Mouse (Mus musculus) embryonic facial prominence, embryonic 12.5 days (tissue): ENCODE measurements at regions not wholly inside any gene's neighbourhood (a gene's known extent, or its start where the extent isn't known, plus 50 kb on each side); places are given as distances from the start of the nearest gene placed in this dataset.
A peak's percentile ranks its signal among the peaks of the same experiment; 100 is the strongest.

Source experiments
- ATAC-seq: fragments of 200-750 bp; cut with Nextera tagmentation; 2 replicates; pipeline ENCODE4 v1.8.0; 2017; ENCODE audit not compliant: insufficient number of reproducible peaks, insufficient read depth, low FRiP score, low TSS enrichment
- H3K27ac ChIP-seq: fragments of 300-500 bp; sonication (generic); 2 replicates; pipeline ENCODE4 v1.5.1; 2016; ENCODE audit warnings: mild to moderate bottlenecking
- H3K27me3 ChIP-seq: fragments of 300-500 bp; sonication (generic); 2 replicates; pipeline ENCODE4 v1.6.1; 2016; ENCODE audit warnings: mild to moderate bottlenecking, moderate library complexity
- H3K36me3 ChIP-seq: fragments of 300-500 bp; sonication (generic); 2 replicates; pipeline ENCODE4 v1.6.1; 2016; ENCODE audit warnings: mild to moderate bottlenecking
- H3K4me1 ChIP-seq: fragments of 300-500 bp; sonication (generic); 2 replicates; pipeline ENCODE4 v1.6.1; 2016
- H3K4me2 ChIP-seq: fragments of 300-500 bp; sonication (generic); replicated peaks from 2 replicates; pipeline ENCODE4 v1.6.1; 2016; ENCODE audit warnings: mild to moderate bottlenecking, moderate library complexity
- H3K4me3 ChIP-seq: fragments of 300-500 bp; sonication (generic); 2 replicates; pipeline ENCODE4 v1.5.1; 2016; ENCODE audit warnings: mild to moderate bottlenecking
- H3K9ac ChIP-seq: fragments of 300-500 bp; sonication (generic); 2 replicates; pipeline ENCODE4 v1.6.1; 2016; ENCODE audit warnings: mild to moderate bottlenecking, moderate library complexity
- H3K9me3 ChIP-seq: fragments of 300-500 bp; sonication (generic); 2 replicates; pipeline ENCODE4 v1.6.1; 2016; ENCODE audit warnings: mild to moderate bottlenecking, moderate library complexity
- WGBS: fragments of 180-500 bp; shearing (Covaris S2); methylation state at CpG from one replicate; pipeline ENCODE4 v1.1.7; 2016; 5-methylcytosine and 5-hydroxymethylcytosine counted together

DNA sequence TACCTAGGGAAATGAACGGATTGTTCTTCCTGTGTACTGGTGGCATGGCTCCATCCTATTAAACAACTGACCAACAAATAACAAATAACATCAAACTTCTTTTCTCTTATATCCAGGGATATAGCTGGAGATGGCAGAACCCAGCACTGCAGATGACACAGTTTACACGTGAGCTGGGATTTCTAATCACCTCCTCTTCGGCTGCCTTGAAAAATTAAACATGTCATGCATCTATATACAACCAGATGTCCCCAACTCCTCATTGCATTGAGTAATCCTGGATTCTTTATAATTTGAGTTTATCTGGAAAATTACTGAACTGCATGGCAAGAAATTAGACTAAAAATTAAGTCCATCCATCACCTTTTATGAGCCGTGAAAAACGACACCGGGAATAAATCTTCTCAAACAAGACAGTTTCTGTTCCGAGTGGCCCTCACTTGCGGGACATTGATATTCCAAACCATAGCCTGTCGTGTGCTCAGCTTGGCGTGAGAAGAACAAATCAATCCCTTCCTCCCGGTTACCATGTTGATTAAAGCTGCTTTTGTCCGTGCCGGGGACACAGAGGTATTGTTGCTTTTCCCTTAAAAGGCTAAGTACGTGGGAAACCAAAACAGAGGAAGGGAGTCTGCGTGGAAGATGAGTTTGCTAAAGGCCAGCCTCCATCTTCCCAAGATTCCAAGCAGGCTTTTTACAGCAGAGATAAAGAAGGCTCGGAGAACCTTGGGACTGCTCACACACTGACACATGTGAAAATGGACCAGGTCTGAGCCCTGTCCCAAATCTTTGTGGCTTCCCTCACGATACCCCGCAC, 92.8 kb upstream of the Spon1 start:
- Histone ChIP-seq H3K9me3 (no peaks in the 10 kb centered on the region), H3K27me3 (no peaks in the 10 kb centered on the region), H3K36me3 (no peaks in the 10 kb centered on the region), H3K9ac (no peak overlapping the region), H3K27ac (no peak overlapping the region), H3K4me3 (no peak overlapping the region), H3K4me1 (no peaks in the 10 kb centered on the region), H3K4me2 (no peak overlapping the region)
- 57% methylated on average over 18 of the region's 18 CpGs for WGBS
- no peak for ATAC-seq

DNA sequence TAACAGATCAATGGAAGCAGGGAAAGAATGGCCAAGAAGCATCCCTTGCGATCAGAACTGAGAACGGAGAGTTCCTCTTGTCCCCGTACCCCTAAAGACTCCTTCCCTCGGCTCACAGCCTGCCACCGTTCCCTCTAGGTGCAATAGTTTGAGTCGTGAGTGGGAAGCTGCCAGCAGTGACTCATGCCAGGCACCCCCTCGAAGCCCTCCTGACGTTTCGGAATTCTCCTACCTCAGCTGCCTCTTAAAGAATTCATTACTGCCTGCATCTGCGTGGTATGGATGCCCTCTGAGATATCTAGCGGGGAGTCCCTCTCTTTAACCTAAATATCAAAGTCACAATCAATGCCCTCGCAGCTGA, 92.2 kb upstream of the Spon1 start:
- H3K36me3 ChIP-seq, result no peaks in the 10 kb centered on the region
- H3K4me3 ChIP-seq, result no peak overlapping the region
- H3K27me3 ChIP-seq, result no peaks in the 10 kb centered on the region
- H3K4me1 ChIP-seq, result no peaks in the 10 kb centered on the region
- no peak overlapping the region for H3K9ac ChIP-seq
- H3K4me2 ChIP-seq, result no peak overlapping the region
- H3K9me3 ChIP-seq, result no peaks in the 10 kb centered on the region
- no peak overlapping the region for H3K27ac ChIP-seq
- 78% methylated on average over 12 of the region's 12 CpGs for WGBS
- no peak for ATAC-seq

DNA sequence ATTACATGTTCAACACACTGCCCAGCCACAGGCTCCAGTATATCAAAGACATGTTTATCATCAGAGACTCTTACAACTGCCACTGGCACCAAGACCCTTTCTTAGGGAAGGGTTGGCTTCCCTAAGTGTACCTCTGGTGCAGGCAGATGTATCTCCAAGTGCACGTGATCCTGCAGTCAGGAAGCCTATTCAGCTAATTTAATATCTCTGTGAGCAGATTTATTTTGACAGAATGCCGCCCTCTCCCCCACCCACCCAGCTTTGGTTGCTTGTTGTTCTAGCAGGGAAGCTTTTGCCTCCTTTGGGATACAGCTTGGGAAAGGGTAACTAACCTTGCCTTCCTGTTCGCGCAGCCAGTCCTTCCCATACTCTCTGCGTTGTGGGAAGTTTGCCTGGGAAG, 83.5 kb upstream of the Spon1 start:
- H3K27ac ChIP-seq, result no peak overlapping the region
- no peak overlapping the region for H3K9ac ChIP-seq
- H3K4me1 ChIP-seq, result no peaks in the 10 kb centered on the region
- 77% methylated on average over 5 of the region's 5 CpGs for WGBS
- no peak overlapping the region for H3K4me2 ChIP-seq
- no peak overlapping the region for H3K4me3 ChIP-seq
- H3K27me3 ChIP-seq, result no peaks in the 10 kb centered on the region
- no peak for ATAC-seq
- H3K36me3 ChIP-seq, result no peaks in the 10 kb centered on the region
- H3K9me3 ChIP-seq, result no peaks in the 10 kb centered on the region

DNA sequence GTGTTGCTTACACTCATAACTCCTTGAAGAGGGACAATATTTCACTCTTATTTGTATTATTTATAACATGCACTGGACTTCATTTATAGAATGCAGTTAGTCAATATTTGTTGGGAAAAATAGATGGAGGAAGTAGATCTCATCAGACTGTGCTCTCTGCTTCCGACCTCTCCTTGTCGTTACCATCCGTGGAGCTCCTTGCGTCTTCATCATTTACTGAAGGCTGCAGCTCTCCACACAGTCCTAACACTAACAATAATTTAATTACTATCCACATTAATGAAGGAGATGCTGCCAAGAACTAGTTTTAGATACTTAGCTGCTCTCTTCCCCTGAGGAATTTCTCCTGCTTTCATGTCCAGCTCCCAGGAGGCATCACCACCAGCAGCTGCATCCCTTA, 80.4 kb upstream of the Spon1 start:
- WGBS, result 93% methylated on average over 4 of the region's 4 CpGs
- H3K4me2 ChIP-seq, result no peak overlapping the region
- no peaks in the 10 kb centered on the region for H3K27me3 ChIP-seq
- peaks cover 8% of the 10 kb centered on the region; the same call in 1 of the 2 replicates for H3K4me1 ChIP-seq
- H3K9me3 ChIP-seq, result no peaks in the 10 kb centered on the region
- H3K4me3 ChIP-seq, result no peak overlapping the region
- no peaks in the 10 kb centered on the region for H3K36me3 ChIP-seq
- no peak for ATAC-seq
- H3K27ac ChIP-seq, result no peak overlapping the region
- H3K9ac ChIP-seq, result no peak overlapping the region

DNA sequence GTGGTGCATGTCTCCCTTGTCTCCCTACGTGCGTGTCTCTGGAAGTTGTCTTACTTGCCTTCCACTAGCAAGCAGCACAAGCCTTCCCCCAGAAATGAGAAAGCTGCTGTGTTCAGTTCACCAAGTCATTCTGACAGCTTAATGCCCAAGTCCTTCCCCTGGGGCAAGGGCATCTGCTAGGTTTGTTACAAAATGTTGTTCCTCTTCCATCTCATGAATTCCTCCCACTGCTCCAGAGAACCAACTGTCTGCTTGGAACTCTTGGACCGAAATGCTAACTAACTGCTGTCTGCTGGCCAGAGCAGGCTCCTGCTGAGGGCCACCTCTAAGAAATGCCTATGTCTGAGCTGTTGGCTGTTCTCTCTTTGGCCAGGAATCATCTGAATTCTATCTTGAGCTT, 79.3 kb upstream of the Spon1 start:
- 72% methylated on average over 3 of the region's 3 CpGs for WGBS
- H3K36me3 ChIP-seq, result no peaks in the 10 kb centered on the region
- no peak for ATAC-seq
- no peaks in the 10 kb centered on the region for H3K27me3 ChIP-seq
- H3K4me1 ChIP-seq, result peaks cover 8% of the 10 kb centered on the region; the same call in 1 of the 2 replicates
- no peak overlapping the region for H3K9ac ChIP-seq
- no peak overlapping the region for H3K4me2 ChIP-seq
- no peaks in the 10 kb centered on the region for H3K9me3 ChIP-seq
- H3K27ac ChIP-seq, result no peak overlapping the region
- no peak overlapping the region for H3K4me3 ChIP-seq

DNA sequence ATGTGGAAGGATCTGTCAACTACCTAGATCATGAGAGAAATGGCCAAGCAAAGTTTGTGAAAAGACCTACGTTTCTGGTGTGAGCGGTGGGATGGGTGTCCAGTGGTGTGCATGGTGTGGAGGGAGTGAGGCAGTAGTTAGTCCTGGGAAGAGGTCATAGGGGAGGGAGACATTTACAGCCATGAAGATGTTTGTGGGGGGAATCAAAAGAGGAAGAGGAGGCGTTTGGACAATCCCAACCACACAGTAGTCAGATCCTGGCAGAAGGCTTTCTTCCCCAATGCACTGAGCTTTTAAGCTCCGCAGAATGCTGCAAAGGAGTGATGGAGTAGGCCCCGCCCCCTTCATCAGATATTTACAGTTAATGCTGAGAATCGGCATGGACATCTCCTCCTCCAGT, 78.2 kb upstream of the Spon1 start:
- no peak overlapping the region for H3K4me3 ChIP-seq
- H3K4me1 ChIP-seq, result peaks cover 8% of the 10 kb centered on the region; the same call in 1 of the 2 replicates
- H3K36me3 ChIP-seq, result no peaks in the 10 kb centered on the region
- H3K9ac ChIP-seq, result no peak overlapping the region
- H3K27ac ChIP-seq, result no peak overlapping the region; the same call in 1 of the 2 replicates
- H3K9me3 ChIP-seq, result no peaks in the 10 kb centered on the region
- H3K4me2 ChIP-seq, result no peak overlapping the region
- H3K27me3 ChIP-seq, result no peaks in the 10 kb centered on the region
- WGBS, result 76% methylated on average over 6 of the region's 6 CpGs
- ATAC-seq, result no peak

DNA sequence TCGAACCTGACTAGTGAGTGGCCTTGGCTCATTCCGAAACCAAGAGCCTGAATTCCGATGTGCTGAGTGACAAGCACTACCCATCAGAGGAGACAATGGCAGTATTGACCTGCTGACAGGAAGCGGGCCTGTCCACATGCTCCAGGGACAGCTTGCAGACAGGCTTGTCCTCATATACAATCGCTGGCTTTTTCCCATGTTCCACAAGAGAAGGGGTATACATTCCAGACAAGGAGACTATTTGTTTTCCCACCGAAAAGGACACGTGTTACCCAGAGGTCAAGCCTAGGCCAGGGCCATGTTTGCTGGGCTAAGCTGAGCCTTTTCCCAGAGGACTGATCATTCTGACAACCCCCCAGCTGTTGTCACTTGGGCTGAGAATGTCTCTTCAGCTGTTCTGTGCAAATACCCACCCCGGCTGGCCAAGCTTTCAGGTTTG, 77.5 kb upstream of the Spon1 start:
- no peak overlapping the region for H3K27ac ChIP-seq
- no peaks in the 10 kb centered on the region for H3K27me3 ChIP-seq
- H3K36me3 ChIP-seq, result no peaks in the 10 kb centered on the region
- H3K4me3 ChIP-seq, result no peak overlapping the region
- H3K4me2 ChIP-seq, result no peak overlapping the region
- H3K9ac ChIP-seq, result no peak overlapping the region
- peaks cover 8% of the 10 kb centered on the region; the same call in 1 of the 2 replicates for H3K4me1 ChIP-seq
- no peaks in the 10 kb centered on the region for H3K9me3 ChIP-seq
- 14% methylated on average over 8 of the region's 8 CpGs for WGBS
- peak; percentile 47; the same call in 1 of the 2 replicates for ATAC-seq

DNA sequence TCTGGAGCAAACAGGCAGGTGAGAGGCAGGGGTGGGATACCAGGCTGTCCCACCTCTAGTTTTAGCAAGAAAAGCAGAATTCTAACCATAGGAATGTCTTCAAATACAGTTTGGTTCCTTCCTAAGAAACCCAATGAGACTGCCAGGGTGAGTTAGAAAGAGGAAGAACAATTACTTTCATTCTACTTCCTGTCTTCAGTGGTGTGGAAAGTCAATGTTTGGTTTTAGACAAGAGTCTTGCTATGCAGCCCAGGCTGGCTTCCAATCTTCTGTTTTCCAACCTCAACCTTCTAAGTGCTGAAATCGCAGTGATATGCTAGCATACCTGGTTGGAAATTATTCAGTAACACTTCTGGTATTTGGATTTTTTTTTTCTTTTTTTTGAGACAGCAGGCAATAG, 77.1 kb upstream of the Spon1 start:
- H3K4me2 ChIP-seq, result no peak overlapping the region
- H3K4me1 ChIP-seq, result peaks cover 12% of the 10 kb centered on the region
- H3K4me3 ChIP-seq, result no peak overlapping the region
- H3K27me3 ChIP-seq, result no peaks in the 10 kb centered on the region
- WGBS, result 75% methylated on average over 1 of the region's 1 CpGs
- no peak for ATAC-seq
- no peak overlapping the region for H3K27ac ChIP-seq
- no peaks in the 10 kb centered on the region for H3K9me3 ChIP-seq
- no peaks in the 10 kb centered on the region for H3K36me3 ChIP-seq
- H3K9ac ChIP-seq, result no peak overlapping the region

DNA sequence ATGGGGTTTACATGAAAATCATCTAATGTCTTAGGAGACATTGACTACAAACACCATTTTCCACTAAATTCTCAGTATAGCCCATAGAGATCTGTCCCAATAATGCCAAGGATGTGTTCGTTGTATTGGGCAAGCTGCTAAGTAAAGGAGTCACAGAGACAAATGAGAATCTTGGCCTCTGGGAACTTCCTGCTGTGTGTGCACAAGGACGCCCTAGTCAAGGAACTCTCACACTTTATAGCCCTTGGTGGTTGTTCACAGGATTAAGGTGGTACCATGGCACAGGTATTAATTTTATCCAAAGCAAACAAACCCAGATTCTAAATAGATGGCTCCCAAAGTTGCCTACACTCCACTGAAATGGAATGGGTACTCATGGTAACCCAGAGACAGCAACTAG, 76.7 kb upstream of the Spon1 start:
- no peak overlapping the region for H3K27ac ChIP-seq
- 67% methylated on average over 2 of the region's 2 CpGs for WGBS
- no peaks in the 10 kb centered on the region for H3K9me3 ChIP-seq

DNA sequence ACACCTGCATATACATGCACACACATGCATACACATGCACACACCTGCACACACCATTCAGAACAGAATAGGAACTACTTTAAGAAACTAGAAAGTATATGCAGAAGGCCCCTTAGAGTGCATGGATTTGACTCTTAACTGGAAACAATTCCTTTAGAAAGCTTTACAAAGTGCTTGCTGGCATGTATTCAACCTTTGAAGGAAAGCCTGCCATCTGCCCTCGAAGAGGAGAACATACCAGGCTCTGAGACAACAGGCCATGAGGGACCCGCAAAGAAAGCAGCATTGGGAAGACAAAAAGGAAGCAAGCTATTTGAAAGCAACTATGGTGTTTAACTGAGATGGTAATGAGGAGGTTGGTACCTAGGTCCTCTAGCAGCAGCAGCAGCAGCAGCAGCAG, 74.0 kb upstream of the Spon1 start:
- no peaks in the 10 kb centered on the region for H3K27me3 ChIP-seq
- no peak overlapping the region for H3K27ac ChIP-seq
- no peak for ATAC-seq
- no peak overlapping the region for H3K9ac ChIP-seq
- H3K36me3 ChIP-seq, result no peaks in the 10 kb centered on the region
- H3K4me1 ChIP-seq, result peaks cover 20% of the 10 kb centered on the region
- H3K4me2 ChIP-seq, result no peak overlapping the region
- 70% methylated on average over 2 of the region's 2 CpGs for WGBS
- no peaks in the 10 kb centered on the region for H3K9me3 ChIP-seq
- no peak overlapping the region for H3K4me3 ChIP-seq

More for the DNA sequence above, 76.7 kb upstream of the Spon1 start:
- Histone ChIP-seq H3K4me3 (no peak overlapping the region), H3K4me2 (no peak overlapping the region), H3K27me3 (no peaks in the 10 kb centered on the region), H3K36me3 (no peaks in the 10 kb centered on the region), H3K4me1 (peaks cover 16% of the 10 kb centered on the region), H3K9ac (no peak overlapping the region)
- ATAC-seq, result no peak

DNA sequence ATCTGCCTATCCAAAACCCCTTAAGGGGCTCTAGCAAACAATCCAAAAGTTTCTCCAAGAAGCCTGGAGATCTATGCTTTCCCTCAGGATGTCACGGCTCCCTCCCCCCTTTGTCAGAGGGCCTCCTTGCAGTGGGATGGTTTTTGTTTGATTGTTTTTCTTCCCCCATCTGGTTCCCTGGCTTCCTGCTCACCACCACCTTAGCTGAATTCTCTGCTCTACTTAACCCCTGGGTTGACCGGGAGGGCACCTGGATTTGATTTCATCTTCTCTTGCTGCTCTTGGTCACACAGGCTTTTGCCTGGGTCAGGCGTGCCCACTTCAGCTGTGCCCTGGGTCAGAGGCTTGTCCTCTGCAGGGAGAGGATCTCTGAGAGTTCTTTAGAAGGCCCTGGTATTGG, 72.3 kb upstream of the Spon1 start:
- H3K27me3 ChIP-seq, result no peaks in the 10 kb centered on the region
- WGBS, result 17% methylated on average over 3 of the region's 3 CpGs
- no peak overlapping the region for H3K4me2 ChIP-seq
- H3K4me1 ChIP-seq, result peaks cover 13% of the 10 kb centered on the region
- H3K9ac ChIP-seq, result no peak overlapping the region
- no peak for ATAC-seq
- H3K27ac ChIP-seq, result no peak overlapping the region
- H3K36me3 ChIP-seq, result no peaks in the 10 kb centered on the region
- no peaks in the 10 kb centered on the region for H3K9me3 ChIP-seq
- H3K4me3 ChIP-seq, result no peak overlapping the region

DNA sequence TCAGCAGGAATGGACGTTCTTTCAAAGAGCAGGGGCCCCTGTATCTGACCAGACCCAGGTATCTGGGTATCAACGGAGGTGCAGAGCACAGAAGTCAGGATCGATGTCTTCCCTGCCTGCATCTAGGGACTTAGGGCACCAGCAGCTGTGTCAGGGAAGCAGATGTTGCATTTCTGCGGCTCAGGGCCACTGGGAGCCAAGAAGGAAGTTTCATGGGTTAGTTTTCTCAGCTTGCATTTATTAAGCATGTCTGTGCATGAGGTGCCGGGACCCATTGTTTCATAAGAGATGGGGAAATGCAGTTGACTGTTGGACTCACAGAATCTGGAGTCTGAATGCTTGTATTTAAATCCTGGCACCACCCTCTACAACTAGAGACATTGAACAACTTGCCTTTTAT, 71.3 kb upstream of the Spon1 start:
- ATAC-seq, result no peak
- 19% methylated on average over 5 of the region's 5 CpGs for WGBS
- Histone ChIP-seq H3K4me1 (peaks cover 13% of the 10 kb centered on the region), H3K27me3 (no peaks in the 10 kb centered on the region), H3K4me3 (no peak overlapping the region), H3K4me2 (no peak overlapping the region), H3K27ac (0 out of 2 replicates have a peak overlapping the region, but pooled peaks have one; percentile 17), H3K9ac (no peak overlapping the region), H3K9me3 (no peaks in the 10 kb centered on the region), H3K36me3 (no peaks in the 10 kb centered on the region)
